Mouse (Mus musculus): ENCODE measurements around the gene Lhx4.

The Lhx4 gene

GRCm38 (mm10) chr1:155703191-155703680 is 48.2 kb downstream of the Lhx4 start:
- DNase-seq (ENCODE audit: low read depth, low spot score), result no peak

DNA sequence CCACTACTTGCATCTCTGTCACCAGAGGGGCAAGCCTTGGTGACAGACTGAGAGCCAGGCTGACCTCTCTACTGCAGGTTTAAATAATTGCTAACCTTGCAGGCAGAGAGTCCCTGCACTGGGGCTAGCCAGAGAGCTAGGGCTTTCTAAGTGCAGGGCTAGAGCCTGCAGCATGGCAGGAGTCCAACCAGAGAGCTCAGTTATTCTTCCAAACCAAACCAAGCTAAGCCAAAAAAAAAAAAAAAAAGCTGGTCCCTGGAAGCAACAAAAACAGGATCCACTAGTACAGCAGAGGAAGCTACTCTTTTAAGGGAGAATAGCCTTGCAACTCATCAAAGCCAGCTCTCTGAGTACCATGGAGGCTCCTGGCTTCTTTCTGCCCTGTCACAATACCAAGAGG is 50.6 kb downstream of the Lhx4 start:
- no peak for DNase-seq (ENCODE audit: low read depth, low spot score)

GRCm38 (mm10) chr1:155698373-155699159 is 52.9 kb downstream of the Lhx4 start:
- DNase-seq (ENCODE audit: low read depth, low spot score), result no peak

DNA sequence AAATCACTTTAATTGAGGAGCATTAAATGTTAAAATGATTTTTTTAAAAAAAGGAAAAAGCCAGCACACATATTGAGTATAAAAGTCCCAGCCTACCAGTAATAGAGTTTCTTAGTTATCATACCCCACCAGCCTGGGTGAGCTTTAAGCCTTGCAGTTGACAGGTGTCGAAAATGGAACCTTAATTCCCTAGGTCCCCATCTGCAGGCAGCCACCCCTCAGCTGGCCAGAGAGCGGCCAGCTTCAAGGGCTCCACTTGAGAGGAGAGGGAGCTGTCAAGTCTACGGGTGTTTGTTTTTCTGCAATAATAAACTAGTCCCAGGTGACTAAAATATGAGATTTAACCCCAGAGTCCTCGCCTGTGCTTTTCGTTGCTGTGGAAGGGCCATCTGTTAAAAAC is 58.0 kb downstream of the Lhx4 start:
- DNase-seq (ENCODE audit: low read depth, low spot score), result no peak

- no peak for DNase-seq (ENCODE audit: low read depth, low spot score)
Measured at GRCm38 (mm10) chr1:155693026-155693425, 58.5 kb downstream of the Lhx4 start.

DNA sequence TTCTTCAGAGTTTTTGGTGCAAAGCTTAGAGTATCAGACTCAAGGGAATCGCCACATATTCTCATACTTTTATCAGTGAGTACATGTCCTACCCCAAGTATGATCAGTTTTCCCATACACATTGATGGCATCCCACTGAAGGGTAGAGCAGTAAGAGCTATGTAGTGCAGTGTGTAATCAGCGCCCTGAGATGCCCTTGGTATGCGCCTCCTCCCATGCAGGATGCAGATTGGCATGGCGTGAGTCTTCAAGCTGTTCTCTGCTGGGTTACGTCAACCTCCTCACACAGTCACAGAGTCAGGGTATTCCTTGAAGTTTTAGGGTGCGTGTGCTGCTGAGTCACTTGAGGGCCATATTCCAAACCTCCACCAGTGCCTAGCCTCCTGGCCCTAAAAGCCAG is 59.3 kb downstream of the Lhx4 start:
- no peak for DNase-seq (ENCODE audit: low read depth, low spot score)

- DNase-seq (ENCODE audit: low read depth, low spot score), result no peak
Measured at GRCm38 (mm10) chr1:155689558-155689957, 61.9 kb downstream of the Lhx4 start.

DNA sequence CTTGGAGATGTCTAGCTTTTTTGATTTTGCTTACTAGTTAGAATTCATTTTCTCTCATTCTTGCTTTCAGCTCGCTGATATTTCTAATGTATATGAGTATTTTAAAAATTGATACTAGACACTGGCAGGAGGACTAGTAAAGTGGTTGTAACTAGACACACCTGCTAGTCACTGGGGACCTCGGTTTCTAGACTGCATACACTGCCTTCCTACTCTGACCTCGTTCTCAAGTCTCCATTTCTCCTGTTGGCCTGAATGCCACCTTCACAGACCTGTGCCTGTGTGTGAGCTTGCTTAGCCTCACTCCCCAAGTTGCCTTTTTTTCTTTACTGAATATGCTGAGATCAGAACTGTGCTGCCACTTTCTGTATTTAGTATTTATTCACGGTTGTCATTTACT is 62.3 kb downstream of the Lhx4 start:
- no peak for DNase-seq (ENCODE audit: low read depth, low spot score)

- no peak for DNase-seq (ENCODE audit: low read depth, low spot score)
Measured at GRCm38 (mm10) chr1:155686816-155687215, 64.7 kb downstream of the Lhx4 start.

GRCm38 (mm10) chr1:155681116-155681799 is 70.2 kb downstream of the Lhx4 start:
- DNase-seq (ENCODE audit: low read depth, low spot score), result no peak

GRCm38 (mm10) chr1:155675570-155675969 is 75.9 kb downstream of the Lhx4 start:
- DNase-seq (ENCODE audit: low read depth, low spot score), result no peak

- DNase-seq (ENCODE audit: low read depth, low spot score), result no peak
Measured at GRCm38 (mm10) chr1:155663994-155664393, 87.5 kb downstream of the Lhx4 start.

GRCm38 (mm10) chr1:155656321-155656720 is 95.2 kb downstream of the Lhx4 start:
- DNase-seq (ENCODE audit: low read depth, low spot score), result no peak

GRCm38 (mm10) chr1:155654961-155655360 is 96.5 kb downstream of the Lhx4 start:
- DNase-seq (ENCODE audit: low read depth, low spot score), result no peak

GRCm38 (mm10) chr1:155650121-155650846 is 101.2 kb downstream of the Lhx4 start:
- DNase-seq (ENCODE audit: low read depth, low spot score), result no peak
